Mouse (Mus musculus) kidney, postnatal 0 days (tissue): Measurements from ENCODE around the gene Rnf113a2. TPM values are rescaled to one million over a fixed set of nuclear protein-coding genes. Genes with fewer than 3 reads are reported as not detected.

Experiments used
- ATAC-seq: fragments of 200-750 bp; cut with Nextera tagmentation; replicated peaks from 2 replicates; pipeline ENCODE4 v1.8.0; 2017; ENCODE audit warnings: low read depth, moderate number of reproducible peaks, moderate TSS enrichment, moderate library complexity; ENCODE audit not compliant: low FRiP score
- DNase-seq: peaks from one replicate; pipeline ENCODE4 v3.0.0-alpha.2; 2016; ENCODE audit warnings: low spot score
- H3K27ac ChIP-seq: fragments of 300-500 bp; sonication (generic); 2 replicates; pipeline ENCODE4 v1.5.1; 2014; ENCODE audit warnings: mild to moderate bottlenecking
- H3K27me3 ChIP-seq: fragments of 300-500 bp; sonication (generic); 2 replicates; pipeline ENCODE4 v1.6.1; 2014; ENCODE audit warnings: low read length, mixed read lengths; ENCODE audit not compliant: insufficient read depth
- H3K36me3 ChIP-seq: fragments of 300-500 bp; sonication (generic); 2 replicates; pipeline ENCODE4 v1.6.1; 2014; ENCODE audit warnings: low read length, mixed read lengths; ENCODE audit not compliant: insufficient read depth
- H3K4me1 ChIP-seq: fragments of 300-500 bp; sonication (generic); replicated peaks from 2 replicates; pipeline ENCODE4 v1.6.1; 2014; ENCODE audit warnings: antibody characterized with exemption, low read length, mixed read lengths; ENCODE audit not compliant: insufficient read depth
- H3K4me2 ChIP-seq: fragments of 300-500 bp; sonication (generic); 2 replicates; pipeline ENCODE4 v1.6.1; 2014; ENCODE audit warnings: mild to moderate bottlenecking, low read length, moderate library complexity, mixed read lengths
- H3K4me3 ChIP-seq: fragments of 300-500 bp; sonication (generic); replicated peaks from 2 replicates; pipeline ENCODE4 v1.5.1; 2014; ENCODE audit warnings: low read depth, low read length
- H3K9ac ChIP-seq: fragments of 300-500 bp; sonication (generic); 2 replicates; pipeline ENCODE4 v1.6.1; 2014; ENCODE audit warnings: low read depth, low read length
- H3K9me3 ChIP-seq: fragments of 300-500 bp; sonication (generic); replicated peaks from 2 replicates; pipeline ENCODE4 v1.6.1; 2016; ENCODE audit warnings: low read length, inconsistent platforms, mixed read lengths
- CTCF ChIP-seq: IDR thresholded peaks from 2 replicates; pipeline ENCODE4 v1.5.1; 2016; ENCODE audit warnings: antibody characterized with exemption, low read depth, mild to moderate bottlenecking, moderate library complexity
- WGBS: fragments of 180-500 bp; shearing (Covaris S2); extraction: QIAGEN DNeasy Blood & Tissue Kit; methylation state at CpG from one replicate; pipeline ENCODE4 v1.1.7; 2014; 5-methylcytosine and 5-hydroxymethylcytosine counted together
- polyA plus RNA-seq: library from polyadenylated mRNA; unstranded; fragments of >200 nt; fragmentation: Nextera tagmentation; extraction: Ambion mirVana; gene quantifications from 2 replicates; pipeline ENCODE4 v1.2.1, GENCODE M21; 2015

The Rnf113a2 gene
- 28.4 and 28.8 TPM in 2 replicates for polyA plus RNA-seq

DNA sequence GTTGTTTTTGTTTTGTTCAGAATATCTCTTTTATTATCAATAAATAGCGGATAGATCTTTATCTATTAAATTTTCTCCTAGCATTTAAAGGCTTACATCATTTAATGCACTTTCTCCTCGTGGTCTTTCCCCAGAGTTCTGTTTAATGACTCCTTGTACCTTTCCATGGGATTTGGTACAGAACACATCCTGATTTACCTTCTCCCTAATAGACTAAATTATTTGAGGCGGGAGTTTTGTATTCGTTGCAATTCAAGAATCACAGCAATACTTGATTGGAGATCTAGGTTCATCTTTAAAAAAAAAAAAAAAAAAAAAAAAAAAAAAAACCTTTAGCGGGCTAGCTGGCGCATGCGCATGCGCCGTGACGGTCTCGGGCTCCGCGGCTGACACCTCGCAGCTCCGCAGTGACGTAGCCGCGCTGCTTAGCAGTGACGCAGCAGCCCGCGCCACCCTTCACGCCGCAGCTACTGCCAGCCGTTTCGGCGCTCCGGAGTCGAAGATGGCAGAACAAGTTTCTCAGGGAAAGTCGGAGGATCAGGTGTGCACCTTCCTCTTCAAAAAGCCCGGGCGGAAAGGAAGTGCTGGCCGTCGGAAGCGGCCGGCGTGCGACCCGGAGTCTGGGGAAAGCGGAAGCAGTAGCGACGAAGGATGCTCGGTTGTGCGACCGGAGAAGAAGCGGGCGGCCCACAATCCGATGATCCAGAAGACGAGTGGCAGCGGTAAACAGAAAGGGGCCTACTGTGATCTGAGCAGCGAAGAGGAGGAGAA lies at the start of gene Rnf113a2:
Gene Rnf113a2, plus strand, starts transcription at position 363 of the 771 bp plus-strand sequence.
- WGBS = 3% methylated on average over 50 of the region's 50 CpGs
- DNase-seq (peak; percentile 89), ATAC-seq (peak; percentile 89)

GRCm38 (mm10) chr12:84371647-84372046 lies 45.3 kb upstream of the Rnf113a2 start:
- Histone ChIP-seq H3K27me3 (no peaks in the 10 kb centered on the region), H3K27ac (no peak overlapping the region), H3K4me2 (no peak overlapping the region), H3K4me3 (no peak overlapping the region), H3K36me3 (peaks cover 64% of the 10 kb centered on the region), H3K9me3 (no peaks in the 10 kb centered on the region), H3K4me1 (no peaks in the 10 kb centered on the region), H3K9ac (no peak overlapping the region)
- no peak for ATAC-seq
- WGBS = 91% methylated on average over 5 of the region's 5 CpGs
- DNase-seq = no peak
- TF ChIP-seq CTCF = no peak

More for the DNA sequence above, at the start of gene Rnf113a2:
- Histone ChIP-seq H3K27ac (peak within 1 kb of the TSS; percentile 58; the same call in 1 of the 2 replicates), H3K9ac (peak within 1 kb of the TSS; percentile 68), H3K4me1 (no peaks in the 10 kb centered on the region), H3K4me3 (peak within 1 kb of the TSS; percentile 52), H3K36me3 (no peaks in the 10 kb centered on the region), H3K4me2 (peak within 1 kb of the TSS; percentile 63), H3K9me3 (no peaks in the 10 kb centered on the region), H3K27me3 (no peaks in the 10 kb centered on the region)
- no peak for TF ChIP-seq CTCF

DNA sequence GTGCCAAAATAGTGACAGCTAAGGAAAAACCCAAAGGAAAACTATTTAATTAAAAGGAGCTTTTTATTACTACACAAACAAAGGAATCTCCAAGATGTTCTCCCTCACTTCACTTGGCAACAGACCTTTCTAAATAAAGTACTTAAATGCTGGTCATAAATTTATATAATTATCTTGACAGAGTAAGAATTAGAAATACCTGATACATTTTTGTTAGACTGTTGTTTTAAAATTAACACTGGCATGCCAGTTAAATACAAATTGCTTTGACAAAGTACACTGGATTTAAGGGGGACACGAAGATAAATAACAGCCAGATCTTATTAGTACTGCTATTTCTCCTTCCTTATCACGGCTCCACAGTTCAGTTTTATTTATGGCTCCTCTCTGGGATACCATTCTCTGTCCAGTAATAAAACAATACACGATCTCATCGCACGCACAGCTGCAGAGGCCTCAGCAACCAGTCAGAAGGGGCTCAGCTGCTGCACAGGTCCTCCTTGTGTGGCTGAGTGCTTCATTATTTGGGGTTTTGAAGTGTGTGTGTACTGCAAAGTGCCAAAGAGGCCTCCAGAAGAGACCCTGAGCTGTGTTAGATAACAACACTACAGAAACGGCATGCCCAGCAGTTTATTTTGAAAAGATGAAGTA lies 43.0 kb upstream of the Rnf113a2 start:
- no peak overlapping the region for H3K4me3 ChIP-seq
- peak; percentile 81 for DNase-seq
- H3K9me3 ChIP-seq = no peaks in the 10 kb centered on the region
- no peak overlapping the region for H3K4me2 ChIP-seq
- WGBS = 29% methylated on average over 6 of the region's 6 CpGs
- no peak overlapping the region for H3K27ac ChIP-seq
- no peaks in the 10 kb centered on the region for H3K4me1 ChIP-seq
- H3K27me3 ChIP-seq = no peaks in the 10 kb centered on the region
- no peak for ATAC-seq
- no peak for TF ChIP-seq CTCF
- peaks cover 62% of the 10 kb centered on the region for H3K36me3 ChIP-seq
- H3K9ac ChIP-seq = no peak overlapping the region

DNA sequence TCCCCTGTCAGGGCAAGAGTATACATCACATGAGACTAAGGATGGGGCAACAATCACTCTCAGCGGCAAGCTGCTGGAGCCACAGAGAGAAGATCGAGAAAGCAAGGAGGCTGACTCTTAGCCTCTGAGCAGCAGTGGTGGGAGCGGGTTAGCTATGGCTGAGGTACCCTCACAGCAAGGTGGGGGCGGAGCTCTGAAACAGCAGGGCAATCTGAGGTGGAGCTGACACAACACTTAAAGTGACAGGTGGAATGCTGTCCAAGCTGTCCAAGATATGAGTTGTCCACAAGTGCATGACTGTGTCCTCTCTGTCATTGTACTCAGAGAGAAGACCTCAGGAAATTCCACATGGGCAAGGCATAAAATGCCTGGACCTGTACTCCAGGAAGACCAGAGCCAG lies 34.6 kb upstream of the Rnf113a2 start:
- no peaks in the 10 kb centered on the region for H3K27me3 ChIP-seq
- H3K9me3 ChIP-seq = no peaks in the 10 kb centered on the region
- H3K27ac ChIP-seq = no peak overlapping the region
- no peaks in the 10 kb centered on the region for H3K4me1 ChIP-seq
- no peak overlapping the region for H3K4me3 ChIP-seq
- DNase-seq = no peak
- ATAC-seq = no peak
- WGBS = 86% methylated on average over 4 of the region's 4 CpGs
- H3K36me3 ChIP-seq = 0 out of 2 replicates have a peak, but pooled peaks cover 12% of the 10 kb centered on the region
- H3K4me2 ChIP-seq = no peak overlapping the region
- TF ChIP-seq CTCF = no peak
- H3K9ac ChIP-seq = no peak overlapping the region

DNA sequence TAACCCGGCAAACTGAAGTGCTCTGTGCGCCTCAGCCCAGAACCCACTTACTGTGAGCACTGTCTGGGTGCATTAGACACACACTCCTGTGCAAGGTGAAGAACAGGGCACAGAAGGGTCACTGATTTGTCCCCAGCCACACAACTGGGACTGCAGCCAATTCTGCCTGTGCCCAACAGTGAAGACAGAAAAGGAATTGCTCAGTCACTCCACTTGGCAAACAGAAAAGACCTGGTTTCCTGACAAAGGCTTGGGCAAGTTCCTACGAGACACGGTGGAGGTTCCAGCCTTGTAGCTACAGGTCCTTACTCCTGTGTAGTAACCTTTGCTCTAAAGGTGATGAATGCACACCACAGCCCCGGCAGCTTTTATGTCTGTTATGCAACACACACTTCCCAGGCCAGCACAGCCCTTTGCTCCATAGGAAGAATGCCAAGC lies 32.3 kb upstream of the Rnf113a2 start:
- TF ChIP-seq CTCF = no peak
- DNase-seq (no peak), ATAC-seq (no peak)
- Histone ChIP-seq H3K4me3 (no peak overlapping the region), H3K27ac (no peak overlapping the region), H3K27me3 (no peaks in the 10 kb centered on the region), H3K36me3 (0 out of 2 replicates have a peak, but pooled peaks cover 7% of the 10 kb centered on the region), H3K4me2 (no peak overlapping the region), H3K9me3 (no peaks in the 10 kb centered on the region), H3K9ac (no peak overlapping the region), H3K4me1 (no peaks in the 10 kb centered on the region)
- WGBS = 68% methylated on average over 5 of the region's 5 CpGs

- no peaks in the 10 kb centered on the region for H3K27me3 ChIP-seq
- H3K9ac ChIP-seq = no peak overlapping the region
- no peak for ATAC-seq
- H3K4me3 ChIP-seq = no peak overlapping the region
- no peak for DNase-seq
- no peak overlapping the region for H3K4me2 ChIP-seq
- H3K4me1 ChIP-seq = no peaks in the 10 kb centered on the region
- no peak overlapping the region for H3K27ac ChIP-seq
- WGBS = 92% methylated on average over 4 of the region's 4 CpGs
- TF ChIP-seq CTCF = no peak
- 0 out of 2 replicates have a peak, but pooled peaks cover 7% of the 10 kb centered on the region for H3K36me3 ChIP-seq
- no peaks in the 10 kb centered on the region for H3K9me3 ChIP-seq
These were observed 31.6 kb upstream of the Rnf113a2 start for GRCm38 (mm10) chr12:84385408-84385807.
